Mouse (Mus musculus): ENCODE data around the gene 0610010F05Rik. TPM values are rescaled to one million over a fixed set of nuclear protein-coding genes. Genes with fewer than 3 reads are reported as not detected.

The 0610010F05Rik gene
- 1 to 10 TPM; 7.7 to 8.8 TPM for total RNA-seq (2023)

DNA sequence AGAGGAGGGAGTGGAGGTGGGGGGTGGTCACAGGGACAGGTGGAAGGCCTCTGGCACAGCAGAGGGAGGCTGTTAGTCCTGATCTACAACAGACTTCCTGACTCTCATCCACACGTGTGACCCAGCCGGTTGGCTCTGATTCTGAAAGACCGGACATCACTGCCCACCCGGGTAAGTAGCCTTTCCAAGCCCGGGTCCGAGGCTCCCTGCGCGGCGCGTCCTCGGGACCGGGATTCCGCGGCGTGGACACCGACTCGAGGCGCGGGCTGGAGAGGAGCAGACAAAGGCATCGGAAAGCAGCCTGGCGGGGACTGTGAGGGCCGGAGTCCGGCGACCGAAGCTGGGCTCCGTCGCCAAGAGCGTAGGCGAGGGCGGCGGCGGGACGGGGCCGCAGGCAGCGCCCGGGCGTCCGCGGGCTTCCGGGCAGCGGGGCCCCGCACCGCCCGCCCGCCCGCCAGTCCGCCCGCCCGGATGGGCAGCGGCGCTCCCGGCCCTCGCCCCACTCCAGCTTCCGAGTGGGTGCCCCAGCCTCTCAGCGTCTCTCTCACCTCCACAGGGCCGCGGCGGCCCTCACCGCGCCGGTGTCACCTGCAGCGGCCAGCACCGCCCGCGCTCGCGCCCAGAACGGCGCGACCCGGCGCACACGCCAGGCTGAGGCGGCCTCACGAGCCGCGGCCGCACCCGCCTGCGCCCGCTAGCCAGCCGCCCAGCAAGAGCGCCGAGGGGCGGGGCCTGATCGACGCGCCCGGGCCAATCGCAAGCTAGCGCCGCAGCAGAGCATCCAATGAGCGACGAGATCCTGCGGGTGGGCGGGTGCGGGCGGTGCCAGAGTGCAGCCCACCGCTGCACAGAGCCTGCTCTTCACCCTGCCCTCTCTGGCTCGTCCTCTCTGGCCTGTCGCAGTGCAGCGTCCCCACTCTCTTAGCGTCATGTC, at the start of gene 0610010F05Rik:
0610010F05Rik (minus strand) TSS at position 695 of the 934 bp plus-strand sequence.

DNA sequence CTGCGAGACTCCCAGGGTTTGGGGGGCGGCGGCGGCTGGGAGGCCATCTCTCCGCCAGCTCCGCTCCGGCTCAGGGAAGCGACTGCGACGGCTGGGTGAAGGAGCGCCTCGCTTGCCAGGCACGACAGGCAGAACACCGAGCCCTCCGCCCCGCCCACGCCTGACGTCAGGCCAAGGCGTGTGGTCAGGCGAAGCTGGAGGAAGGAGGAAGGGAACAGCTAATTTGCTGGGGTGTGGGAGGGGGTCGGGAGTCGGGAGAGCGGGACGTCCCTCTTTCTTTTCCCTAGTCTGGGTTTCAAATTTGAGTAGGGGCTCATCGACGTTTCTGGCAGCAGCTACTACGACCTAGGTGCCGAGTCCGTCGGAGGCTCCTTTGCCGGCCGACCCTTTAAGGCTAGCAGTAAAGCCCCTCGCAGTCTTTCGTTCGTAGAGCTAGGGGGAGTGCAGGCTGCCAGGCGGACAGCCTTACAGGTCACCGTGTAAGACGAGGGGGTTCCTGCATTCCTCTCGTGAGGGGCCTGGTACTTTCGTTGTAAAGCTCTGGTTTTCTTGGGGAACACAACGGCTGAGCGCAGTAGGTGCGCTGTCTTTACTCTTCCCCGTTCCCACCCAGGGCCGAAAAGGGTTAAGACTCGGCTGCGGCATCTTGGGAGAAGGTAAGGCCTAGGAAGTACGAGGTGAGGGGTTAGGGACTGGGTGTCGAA, 32.5 kb upstream of the 0610010F05Rik start, which contains the start of gene Pex13:
Pex13 (minus strand) TSS at position 162 of the 704 bp plus-strand sequence.

DNA sequence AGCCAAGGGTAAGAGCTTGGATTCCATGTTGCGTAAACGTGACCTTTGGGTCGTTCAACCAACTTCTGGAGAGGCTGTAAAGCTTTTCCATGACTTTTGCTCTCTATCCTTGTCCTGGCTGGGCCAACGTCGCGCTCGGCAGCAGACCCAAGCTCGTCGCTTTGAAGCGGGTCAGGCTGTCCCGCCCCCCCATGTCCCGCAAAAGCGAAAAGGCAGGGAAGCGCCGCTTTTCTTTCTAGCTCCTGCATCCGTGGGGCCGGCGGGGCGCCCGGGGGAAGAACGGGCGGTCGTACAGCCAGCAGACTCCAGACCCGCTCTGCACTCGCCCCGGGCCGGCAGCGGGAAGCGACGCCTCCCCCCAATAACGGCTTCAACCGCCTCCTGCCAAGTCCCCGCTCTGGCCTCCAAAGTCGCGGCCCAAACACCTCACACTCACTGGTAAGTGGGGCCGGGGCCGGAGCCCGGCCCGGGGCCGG, 31.9 kb upstream of the 0610010F05Rik start, which contains the start of gene Pus10:
Pus10 (plus strand) TSS at position 364 of the 476 bp plus-strand sequence.

GRCm38 (mm10) chr11:23520473-23521205, 112.8 kb downstream of the 0610010F05Rik start, which contains the start of gene 1700093K21Rik:
1700093K21Rik (minus strand) TSS chr11:23521155.

Other genes starting within 250 kb of the 0610010F05Rik start
- 10 to 100 TPM; 18.3 to 23.2 TPM for gene Ahsa2, start 135.6 kb downstream of the 0610010F05Rik start, total RNA-seq (2023)
- gene 1700093K21Rik, start 112.5 kb downstream of the 0610010F05Rik start, total RNA-seq (2023) = not detected
- 10 to 100 TPM; 15.1 to 16.8 TPM for gene Pus10, start 32.0 kb upstream of the 0610010F05Rik start, total RNA-seq (2023)
- 10 to 100 TPM; 12.4 to 14.8 TPM for gene Pex13, start 32.3 kb upstream of the 0610010F05Rik start, total RNA-seq (2023)
- gene Rel, start 137.3 kb upstream of the 0610010F05Rik start, total RNA-seq (2023) = 10 to 100 TPM; 45.0 to 53.9 TPM